Mouse (Mus musculus) adrenal gland, postnatal 25 days (tissue): ENCODE measurements around the gene Nfat5. TPM values are rescaled to one million over a fixed set of nuclear protein-coding genes. Genes with fewer than 3 reads are reported as not detected.

Source experiments
- DNase-seq: peaks from one replicate; pipeline ENCODE4 v3.0.0; 2021; ENCODE audit warnings: mixed read lengths
- long read RNA-seq: library from polyadenylated mRNA; stranded (forward); transcript quantifications from one replicate; pipeline ENCODE4 v2.0.0, GENCODE M21; 2021
- total RNA-seq: library from RNA; stranded (reverse); gene quantifications from 2 replicates; pipeline ENCODE4 v1.2.3, GENCODE M21; 2021

Gene Nfat5
- total RNA-seq, result 172 and 180 TPM in 2 replicates
- long read RNA-seq, full-length matches to known transcripts, result 7 of 16 reads
- long read RNA-seq, partial matches to known transcripts, result 1 of 16 reads
- long read RNA-seq, other reads (novel, unspliced or antisense), result 8 of 16 reads

GRCm38 (mm10) chr8:107292928-107293601 lies at the start of gene Nfat5:
Nfat5 (plus strand) TSS chr8:107293470.
- peak; percentile 97 for DNase-seq

- DNase-seq, result peak; percentile 49
These were observed 49.1 kb upstream of the Nfat5 start for GRCm38 (mm10) chr8:107244218-107244617.

GRCm38 (mm10) chr8:107248456-107248855 lies 44.8 kb upstream of the Nfat5 start:
- DNase-seq, result no peak

GRCm38 (mm10) chr8:107251481-107252104 lies 41.7 kb upstream of the Nfat5 start:
- DNase-seq, result no peak

- no peak for DNase-seq
These were observed 40.1 kb upstream of the Nfat5 start for GRCm38 (mm10) chr8:107253121-107253520.

- peak; percentile 31 for DNase-seq
These were observed 38.9 kb upstream of the Nfat5 start for GRCm38 (mm10) chr8:107254403-107254802.

GRCm38 (mm10) chr8:107254951-107255457 lies 38.3 kb upstream of the Nfat5 start:
- peak; percentile 51 for DNase-seq

GRCm38 (mm10) chr8:107257223-107257622 lies 36.0 kb upstream of the Nfat5 start:
- DNase-seq, result no peak

- DNase-seq, result no peak
These were observed 33.1 kb upstream of the Nfat5 start for GRCm38 (mm10) chr8:107260120-107260519.

- DNase-seq, result no peak
These were observed 32.1 kb upstream of the Nfat5 start for GRCm38 (mm10) chr8:107261172-107261571.

- no peak for DNase-seq
These were observed 31.1 kb upstream of the Nfat5 start for GRCm38 (mm10) chr8:107262046-107262705.

- DNase-seq, result no peak
These were observed 27.5 kb upstream of the Nfat5 start for GRCm38 (mm10) chr8:107265811-107266210.

GRCm38 (mm10) chr8:107268501-107268900 lies 24.8 kb upstream of the Nfat5 start:
- DNase-seq, result no peak

- no peak for DNase-seq
These were observed 24.1 kb upstream of the Nfat5 start for GRCm38 (mm10) chr8:107269191-107269590.

GRCm38 (mm10) chr8:107269617-107270139 lies 23.6 kb upstream of the Nfat5 start:
- no peak for DNase-seq

GRCm38 (mm10) chr8:107270287-107270686 lies 23.0 kb upstream of the Nfat5 start:
- DNase-seq, result no peak

GRCm38 (mm10) chr8:107270751-107271150 lies 22.5 kb upstream of the Nfat5 start:
- DNase-seq, result no peak

GRCm38 (mm10) chr8:107277323-107277883 lies 15.9 kb upstream of the Nfat5 start:
- DNase-seq, result no peak

- DNase-seq, result no peak
These were observed 14.7 kb upstream of the Nfat5 start for GRCm38 (mm10) chr8:107278571-107278970.

GRCm38 (mm10) chr8:107286686-107287085 lies 6.6 kb upstream of the Nfat5 start:
- DNase-seq, result no peak

GRCm38 (mm10) chr8:107287522-107287921 lies 5.7 kb upstream of the Nfat5 start:
- DNase-seq, result no peak

GRCm38 (mm10) chr8:107291171-107291601 lies 2.1 kb upstream of the Nfat5 start:
- no peak for DNase-seq
